Mouse (Mus musculus) stomach, embryonic 15.5 days (tissue): ENCODE results near the gene Nkx3-2. TPM values are rescaled to one million over a fixed set of nuclear protein-coding genes. Genes with fewer than 3 reads are reported as not detected.

Source experiments
- ATAC-seq: fragments of 200-750 bp; cut with Nextera tagmentation; 2 replicates; pipeline ENCODE4 v1.8.0; 2017; ENCODE audit warnings: low read depth, moderate number of reproducible peaks, moderate TSS enrichment; ENCODE audit not compliant: insufficient read depth, low FRiP score
- H3K27ac ChIP-seq: fragments of 300-500 bp; sonication (generic); 2 replicates; pipeline ENCODE4 v1.5.1; 2015; ENCODE audit warnings: mild to moderate bottlenecking, inconsistent platforms
- H3K27me3 ChIP-seq: fragments of 300-500 bp; sonication (generic); replicated peaks from 2 replicates; pipeline ENCODE4 v1.6.1; 2015; ENCODE audit warnings: inconsistent platforms
- H3K36me3 ChIP-seq: fragments of 300-500 bp; sonication (generic); 2 replicates; pipeline ENCODE4 v1.6.1; 2015; ENCODE audit warnings: inconsistent platforms
- H3K4me1 ChIP-seq: fragments of 300-500 bp; sonication (generic); 2 replicates; pipeline ENCODE4 v1.6.1; 2015; ENCODE audit warnings: inconsistent platforms
- H3K4me2 ChIP-seq: fragments of 300-500 bp; sonication (generic); 2 replicates; pipeline ENCODE4 v1.6.1; 2015; ENCODE audit warnings: mild to moderate bottlenecking, inconsistent platforms
- H3K4me3 ChIP-seq: fragments of 300-500 bp; sonication (generic); replicated peaks from 2 replicates; pipeline ENCODE4 v1.5.1; 2015; ENCODE audit warnings: inconsistent platforms
- H3K9ac ChIP-seq: fragments of 300-500 bp; sonication (generic); 2 replicates; pipeline ENCODE4 v1.6.1; 2015; ENCODE audit warnings: inconsistent platforms
- H3K9me3 ChIP-seq: fragments of 300-500 bp; sonication (generic); 2 replicates; pipeline ENCODE4 v1.6.1; 2016; ENCODE audit warnings: inconsistent platforms
- WGBS: fragments of 180-500 bp; shearing (Covaris S2); methylation state at CpG from one replicate; pipeline ENCODE4 v1.1.7; 2015; 5-methylcytosine and 5-hydroxymethylcytosine counted together
- polyA plus RNA-seq: library from polyadenylated mRNA; unstranded; fragments of >200 nt; fragmentation: Nextera tagmentation; extraction: Ambion mirVana; gene quantifications from 2 replicates; pipeline ENCODE4 v1.2.1, GENCODE M21; 2015

Gene Nkx3-2
- polyA plus RNA-seq, 1 experiment from 2014 or later: 7.7 TPM

DNA sequence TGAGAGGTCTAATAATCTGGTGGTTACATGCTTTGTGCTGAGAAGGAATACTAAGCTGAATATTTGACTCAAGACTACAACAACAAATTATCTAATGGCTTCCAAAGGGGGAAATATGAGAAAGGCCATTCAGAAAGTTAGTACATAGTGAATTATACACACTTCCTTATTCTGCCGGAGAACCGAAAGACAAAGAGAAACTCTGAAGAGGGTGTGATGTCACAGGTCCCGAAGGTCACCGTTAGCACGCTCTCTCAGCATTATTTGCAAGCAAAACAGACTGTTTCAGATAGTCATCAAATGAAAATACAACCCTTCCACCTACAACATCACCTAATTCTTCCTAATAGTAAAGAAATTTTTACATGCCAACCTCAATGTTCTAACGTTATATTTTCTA is 25.5 kb downstream of the Nkx3-2 start:
- H3K4me1 ChIP-seq: no peaks in the 10 kb centered on the region
- H3K4me2 ChIP-seq: no peak overlapping the region
- ATAC-seq: no peak
- 0 out of 2 replicates have a peak, but pooled peaks cover under 1% of the 10 kb centered on the region for H3K27me3 ChIP-seq
- no peak overlapping the region for H3K27ac ChIP-seq
- WGBS: 59% methylated on average over 6 of the region's 6 CpGs
- H3K4me3 ChIP-seq: no peak overlapping the region
- no peaks in the 10 kb centered on the region for H3K36me3 ChIP-seq
- no peaks in the 10 kb centered on the region for H3K9me3 ChIP-seq
- no peak overlapping the region for H3K9ac ChIP-seq

DNA sequence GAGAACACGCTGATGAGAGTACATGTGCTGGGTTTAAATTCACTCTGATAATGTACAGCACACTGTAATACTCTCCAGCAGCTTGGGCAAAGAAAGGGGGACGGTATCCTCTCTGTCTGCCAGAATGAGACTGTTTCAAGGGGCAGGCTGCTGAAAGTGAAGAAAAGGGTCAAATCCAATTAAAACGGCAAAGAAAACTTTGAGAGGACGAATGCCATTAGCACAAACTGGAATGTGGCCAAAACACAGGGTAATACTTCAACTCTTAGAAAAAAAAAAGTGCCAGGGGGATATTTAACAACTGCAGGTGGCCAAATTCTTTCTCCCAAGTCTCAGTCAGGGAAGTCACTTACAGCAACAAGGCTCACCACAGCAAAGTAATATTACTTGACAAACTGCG is 27.3 kb downstream of the Nkx3-2 start:
- no peak overlapping the region for H3K9ac ChIP-seq
- H3K36me3 ChIP-seq: no peaks in the 10 kb centered on the region
- no peak overlapping the region for H3K27ac ChIP-seq
- no peak overlapping the region for H3K4me3 ChIP-seq
- 47% methylated on average over 5 of the region's 5 CpGs for WGBS
- ATAC-seq: no peak
- no peaks in the 10 kb centered on the region for H3K27me3 ChIP-seq
- H3K9me3 ChIP-seq: no peaks in the 10 kb centered on the region
- H3K4me1 ChIP-seq: no peaks in the 10 kb centered on the region
- no peak overlapping the region for H3K4me2 ChIP-seq

DNA sequence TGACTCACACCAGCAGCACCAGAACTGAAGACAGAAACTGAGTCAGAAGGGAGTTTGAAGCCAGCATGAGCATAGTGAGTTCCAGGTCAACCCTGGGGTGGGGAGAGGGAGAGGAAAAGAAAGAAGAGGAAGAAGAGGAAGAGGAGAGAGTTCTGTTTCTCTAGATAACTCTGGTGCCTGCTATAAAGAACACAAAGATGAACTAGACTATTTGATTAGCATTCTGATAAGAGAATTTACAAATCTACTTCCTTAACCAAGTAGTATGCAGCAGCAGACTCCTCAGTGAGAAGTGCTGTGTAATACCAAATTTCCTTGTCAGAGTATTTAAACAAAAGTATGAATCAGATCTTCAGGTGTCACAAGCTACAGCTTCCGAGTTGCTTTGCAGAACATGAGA is 37.3 kb downstream of the Nkx3-2 start:
- ATAC-seq: no peak
- H3K4me2 ChIP-seq: no peak overlapping the region
- no peak overlapping the region for H3K27ac ChIP-seq
- 50% methylated on average over 1 of the region's 1 CpGs for WGBS
- no peaks in the 10 kb centered on the region for H3K27me3 ChIP-seq
- no peaks in the 10 kb centered on the region for H3K36me3 ChIP-seq
- H3K9ac ChIP-seq: no peak overlapping the region
- no peaks in the 10 kb centered on the region for H3K4me1 ChIP-seq
- H3K9me3 ChIP-seq: no peaks in the 10 kb centered on the region
- no peak overlapping the region for H3K4me3 ChIP-seq

DNA sequence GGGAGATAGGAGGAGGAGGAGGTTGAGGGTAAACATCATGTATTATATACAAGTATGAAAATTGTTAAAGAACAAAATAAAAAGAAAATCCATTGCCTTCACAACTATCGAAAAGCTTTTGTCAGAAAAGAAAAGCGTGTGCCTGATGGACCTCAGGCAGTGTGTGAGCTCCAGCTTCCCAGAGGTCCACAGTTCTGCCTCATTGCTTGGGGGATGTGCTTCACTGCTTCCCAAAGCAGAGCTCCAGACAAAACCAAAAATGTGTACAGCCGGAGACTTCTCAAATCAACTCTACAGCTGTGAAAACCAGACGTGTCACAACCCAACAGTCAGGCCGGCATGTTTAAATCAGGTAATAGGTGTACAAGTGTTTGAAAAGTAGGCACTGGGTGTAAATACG is 38.7 kb downstream of the Nkx3-2 start:
- H3K27me3 ChIP-seq: no peaks in the 10 kb centered on the region
- H3K4me1 ChIP-seq: no peaks in the 10 kb centered on the region
- no peak overlapping the region for H3K4me3 ChIP-seq
- no peaks in the 10 kb centered on the region for H3K9me3 ChIP-seq
- H3K4me2 ChIP-seq: no peak overlapping the region
- H3K36me3 ChIP-seq: no peaks in the 10 kb centered on the region
- no peak overlapping the region for H3K9ac ChIP-seq
- 85% methylated on average over 6 of the region's 6 CpGs for WGBS
- H3K27ac ChIP-seq: no peak overlapping the region
- no peak for ATAC-seq

Other genes with a start within 250 kb of the Nkx3-2 start
- 72.8 and 76.5 TPM in 2 replicates for gene Rab28, start 56.3 kb downstream of the Nkx3-2 start, polyA plus RNA-seq
- 23.2 and 24.3 TPM in 2 replicates for gene Bod1l, start 79.8 kb upstream of the Nkx3-2 start, polyA plus RNA-seq